Mouse (Mus musculus) midbrain, postnatal 0 days (tissue): ENCODE data around the gene Hhipl1. TPM values are rescaled to one million over a fixed set of nuclear protein-coding genes. Genes with fewer than 3 reads are reported as not detected.
A peak's percentile ranks its signal among the peaks of the same experiment; 100 is the strongest.

Source experiments
- ATAC-seq: fragments of 200-750 bp; cut with Nextera tagmentation; 2 replicates; pipeline ENCODE4 v1.8.0; 2017; ENCODE audit warnings: moderate number of reproducible peaks, mild to moderate bottlenecking, moderate TSS enrichment, moderate library complexity; ENCODE audit not compliant: low FRiP score
- DNase-seq: peaks from one replicate; pipeline ENCODE4 v3.0.0-alpha.2; 2015; ENCODE audit warnings: low spot score
- H3K27ac ChIP-seq: fragments of 300-500 bp; sonication (generic); 2 replicates; pipeline ENCODE4 v1.5.1; 2014; ENCODE audit warnings: low read depth, mild to moderate bottlenecking, low read length, mixed read lengths
- H3K27me3 ChIP-seq: fragments of 300-500 bp; sonication (generic); 2 replicates; pipeline ENCODE4 v1.6.1; 2014; ENCODE audit warnings: low read length, control low read depth, mixed read lengths; ENCODE audit not compliant: insufficient read depth
- H3K36me3 ChIP-seq: fragments of 300-500 bp; sonication (generic); 2 replicates; pipeline ENCODE4 v1.6.1; 2014; ENCODE audit warnings: low read length, control low read depth, mixed read lengths; ENCODE audit not compliant: insufficient read depth
- H3K4me1 ChIP-seq: fragments of 300-500 bp; sonication (generic); 2 replicates; pipeline ENCODE4 v1.6.1; 2014; ENCODE audit warnings: mild to moderate bottlenecking, control low read depth, antibody characterized with exemption, low read length, mixed read lengths; ENCODE audit not compliant: insufficient read depth
- H3K4me2 ChIP-seq: fragments of 300-500 bp; sonication (generic); 2 replicates; pipeline ENCODE4 v1.6.1; 2014; ENCODE audit warnings: low read depth, mild to moderate bottlenecking, low read length, mixed read lengths; ENCODE audit not compliant: poor library complexity, severe bottlenecking
- H3K4me3 ChIP-seq: fragments of 300-500 bp; sonication (generic); 2 replicates; pipeline ENCODE4 v1.5.1; 2014; ENCODE audit warnings: low read depth, mild to moderate bottlenecking, low read length, moderate library complexity
- H3K9ac ChIP-seq: fragments of 300-500 bp; sonication (generic); replicated peaks from 2 replicates; pipeline ENCODE4 v1.6.1; 2014; ENCODE audit warnings: mild to moderate bottlenecking, low read length, moderate library complexity, mixed read lengths; ENCODE audit not compliant: poor library complexity, severe bottlenecking
- H3K9me3 ChIP-seq: fragments of 300-500 bp; sonication (generic); 2 replicates; pipeline ENCODE4 v1.6.1; 2016; ENCODE audit warnings: low read length, control low read depth
- CTCF ChIP-seq: IDR thresholded peaks from 2 replicates; pipeline ENCODE4 v1.5.1; 2016; ENCODE audit warnings: antibody characterized with exemption, mild to moderate bottlenecking
- WGBS: fragments of 180-500 bp; shearing (Covaris S2); extraction: QIAGEN DNeasy Blood & Tissue Kit; methylation state at CpG from one replicate; pipeline ENCODE4 v1.1.7; 2014; 5-methylcytosine and 5-hydroxymethylcytosine counted together
- polyA plus RNA-seq: library from polyadenylated mRNA; unstranded; fragments of >200 nt; fragmentation: Nextera tagmentation; extraction: Ambion mirVana; gene quantifications from 2 replicates; pipeline ENCODE4 v1.2.1, GENCODE M21; 2015
- total RNA-seq: library from RNA; depleted of rRNA; stranded (reverse); fragments of >200 nt; gene quantifications from 2 replicates; pipeline ENCODE4 v1.2.3, GENCODE M21; 2014

Gene Hhipl1
- total and polyA plus RNA-seq, 2 experiments from 2014 or later: 2.7 to 10.4 TPM

DNA sequence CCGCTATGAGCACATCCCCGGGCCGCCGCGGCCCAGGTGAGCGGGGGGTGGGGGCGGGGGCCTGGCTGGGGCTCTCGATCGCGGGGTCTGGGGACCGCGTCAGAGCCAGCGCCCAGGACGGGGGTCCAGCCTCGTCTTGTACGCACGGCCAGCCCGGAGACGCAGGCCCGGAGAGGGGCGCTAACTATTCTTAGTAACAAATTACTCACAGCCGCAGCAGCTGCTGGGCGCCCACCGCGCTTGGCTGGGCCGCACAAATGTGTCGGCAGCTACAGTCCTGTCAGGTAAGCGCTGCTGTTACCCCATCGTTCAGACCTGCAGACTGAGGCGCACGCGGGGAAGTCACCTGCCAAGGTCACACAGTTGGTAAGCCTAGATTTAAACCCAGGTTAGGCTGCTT lies 28.5 kb downstream of the Hhipl1 start:
- 2% methylated on average over 29 of the region's 32 CpGs for WGBS
- Histone ChIP-seq H3K4me2 (peak overlapping the region; percentile 96), H3K9ac (peak overlapping the region; percentile 74), H3K4me3 (peak overlapping the region; percentile 70), H3K27me3 (no peaks in the 10 kb centered on the region), H3K36me3 (no peaks in the 10 kb centered on the region), H3K27ac (peak overlapping the region; percentile 80), H3K4me1 (no peaks in the 10 kb centered on the region), H3K9me3 (no peaks in the 10 kb centered on the region)
- ATAC-seq: peak; percentile 32
- DNase-seq: peak; percentile 36
- TF ChIP-seq CTCF: no peak

GRCm38 (mm10) chr12:108338572-108339190 lies 32.6 kb downstream of the Hhipl1 start:
- Histone ChIP-seq H3K27ac (no peak overlapping the region), H3K9me3 (no peaks in the 10 kb centered on the region), H3K9ac (no peak overlapping the region), H3K27me3 (no peaks in the 10 kb centered on the region), H3K36me3 (no peaks in the 10 kb centered on the region), H3K4me3 (no peak overlapping the region), H3K4me1 (no peaks in the 10 kb centered on the region), H3K4me2 (no peak overlapping the region)
- DNase-seq (no peak), ATAC-seq (no peak)
- WGBS: 47% methylated on average over 14 of the region's 14 CpGs
- TF ChIP-seq CTCF: peak; percentile 77

DNA sequence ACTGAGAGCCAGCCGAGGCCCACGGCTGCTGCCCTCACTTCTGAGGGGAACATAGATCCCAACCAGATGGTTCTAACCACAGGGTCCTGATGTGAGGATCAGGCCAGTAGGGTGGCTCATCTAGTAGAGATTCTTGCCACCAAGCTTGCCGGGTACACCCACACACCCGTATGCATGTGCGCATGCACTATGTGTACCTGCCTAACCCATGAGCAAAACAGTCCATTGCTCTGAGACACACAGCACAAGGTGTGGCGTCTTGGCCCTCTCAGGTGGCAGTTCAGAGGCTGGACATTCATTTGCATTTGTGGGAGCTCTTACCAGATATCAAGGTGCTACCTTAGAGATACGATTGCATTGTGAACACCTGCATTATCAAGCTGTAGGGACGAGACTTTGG lies 42.1 kb downstream of the Hhipl1 start:
- Histone ChIP-seq H3K4me2 (no peak overlapping the region), H3K27me3 (0 out of 2 replicates have a peak, but pooled peaks cover 3% of the 10 kb centered on the region), H3K9me3 (no peaks in the 10 kb centered on the region), H3K4me1 (no peaks in the 10 kb centered on the region), H3K4me3 (no peak overlapping the region), H3K27ac (no peak overlapping the region), H3K9ac (no peak overlapping the region), H3K36me3 (0 out of 2 replicates have a peak, but pooled peaks cover 3% of the 10 kb centered on the region)
- ATAC-seq (no peak), DNase-seq (no peak)
- WGBS: 86% methylated on average over 8 of the region's 8 CpGs
- no peak for TF ChIP-seq CTCF

- Histone ChIP-seq H3K27me3 (peaks cover 10% of the 10 kb centered on the region), H3K9ac (no peak overlapping the region), H3K36me3 (0 out of 2 replicates have a peak, but pooled peaks cover 3% of the 10 kb centered on the region), H3K27ac (no peak overlapping the region), H3K4me2 (no peak overlapping the region), H3K4me3 (no peak overlapping the region), H3K9me3 (no peaks in the 10 kb centered on the region), H3K4me1 (no peaks in the 10 kb centered on the region)
- 74% methylated on average over 5 of the region's 5 CpGs for WGBS
- ATAC-seq: no peak
- peak; percentile 45 for DNase-seq
- no peak for TF ChIP-seq CTCF
Measured at GRCm38 (mm10) chr12:108349026-108349425, 43.0 kb downstream of the Hhipl1 start.

- no peaks in the 10 kb centered on the region for H3K4me1 ChIP-seq
Measured at GRCm38 (mm10) chr12:108350931-108351330, 44.9 kb downstream of the Hhipl1 start.

GRCm38 (mm10) chr12:108352371-108353136 lies 46.5 kb downstream of the Hhipl1 start:
- WGBS: 16% methylated on average over 35 of the region's 35 CpGs
- H3K9me3 ChIP-seq: no peaks in the 10 kb centered on the region
- H3K27ac ChIP-seq: no peak overlapping the region
- H3K4me2 ChIP-seq: peak overlapping the region; percentile 39
- peaks cover 10% of the 10 kb centered on the region for H3K27me3 ChIP-seq
- ATAC-seq (0 out of 2 replicates have a peak, but pooled peaks have one; percentile 23), DNase-seq (no peak)
- no peaks in the 10 kb centered on the region for H3K36me3 ChIP-seq
- no peaks in the 10 kb centered on the region for H3K4me1 ChIP-seq
- no peak for TF ChIP-seq CTCF
- peak overlapping the region; percentile 39 for H3K9ac ChIP-seq
- H3K4me3 ChIP-seq: peak overlapping the region; percentile 12; the same call in 1 of the 2 replicates

More at GRCm38 (mm10) chr12:108350931-108351330, 44.9 kb downstream of the Hhipl1 start:
- no peak overlapping the region for H3K27ac ChIP-seq
- TF ChIP-seq CTCF: no peak
- WGBS: 85% methylated on average over 10 of the region's 10 CpGs
- ATAC-seq: no peak
- H3K9me3 ChIP-seq: no peaks in the 10 kb centered on the region
- no peak for DNase-seq
- H3K9ac ChIP-seq: no peak overlapping the region
- no peaks in the 10 kb centered on the region for H3K36me3 ChIP-seq
- H3K27me3 ChIP-seq: peaks cover 10% of the 10 kb centered on the region
- H3K4me2 ChIP-seq: no peak overlapping the region
- no peak overlapping the region for H3K4me3 ChIP-seq
